Mouse (Mus musculus): Measurements from ENCODE around the gene Gas2l2.
A peak's percentile ranks its signal among the peaks of the same experiment; 100 is the strongest.

The Gas2l2 gene

DNA sequence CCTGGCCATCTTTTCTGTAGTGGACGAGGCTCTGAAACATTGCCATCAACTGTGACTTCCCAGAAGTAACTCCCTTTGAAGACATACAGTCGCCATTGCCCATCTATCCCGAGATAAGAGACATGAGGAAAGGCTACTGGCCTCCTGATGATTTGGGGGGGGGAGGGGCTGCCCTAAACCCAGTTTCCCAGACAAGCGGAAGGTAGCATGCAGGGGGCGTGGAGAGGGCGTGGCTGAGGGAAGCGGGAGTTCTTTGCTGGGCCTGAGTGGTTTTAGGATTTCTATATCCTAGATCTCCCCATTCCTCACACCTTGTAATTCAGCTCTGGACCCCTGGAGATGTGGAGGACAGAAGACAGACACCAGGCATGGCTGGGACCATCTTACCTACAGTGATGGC, 14.6 kb upstream of the Gas2l2 start:
- DNase-seq (ENCODE audit: low read depth, low spot score): peak; percentile 70

- peak; percentile 87 for DNase-seq (ENCODE audit: low read depth, low spot score)
Measured at GRCm38 (mm10) chr11:83442596-83443267, 13.5 kb upstream of the Gas2l2 start.

GRCm38 (mm10) chr11:83441235-83441634, 12.0 kb upstream of the Gas2l2 start:
- no peak for DNase-seq (ENCODE audit: low read depth, low spot score)

- peak; percentile 91 for DNase-seq (ENCODE audit: low read depth, low spot score)
Measured at GRCm38 (mm10) chr11:83440081-83441064, 11.1 kb upstream of the Gas2l2 start.

- no peak for DNase-seq (ENCODE audit: low read depth, low spot score)
Measured at GRCm38 (mm10) chr11:83439426-83440060, 10.3 kb upstream of the Gas2l2 start.

- DNase-seq (ENCODE audit: low read depth, low spot score): no peak
Measured at GRCm38 (mm10) chr11:83437377-83437776, 8.1 kb upstream of the Gas2l2 start, which contains the start of gene 1700020L24Rik. 1700020L24Rik (plus strand) TSS chr11:83437677.

DNA sequence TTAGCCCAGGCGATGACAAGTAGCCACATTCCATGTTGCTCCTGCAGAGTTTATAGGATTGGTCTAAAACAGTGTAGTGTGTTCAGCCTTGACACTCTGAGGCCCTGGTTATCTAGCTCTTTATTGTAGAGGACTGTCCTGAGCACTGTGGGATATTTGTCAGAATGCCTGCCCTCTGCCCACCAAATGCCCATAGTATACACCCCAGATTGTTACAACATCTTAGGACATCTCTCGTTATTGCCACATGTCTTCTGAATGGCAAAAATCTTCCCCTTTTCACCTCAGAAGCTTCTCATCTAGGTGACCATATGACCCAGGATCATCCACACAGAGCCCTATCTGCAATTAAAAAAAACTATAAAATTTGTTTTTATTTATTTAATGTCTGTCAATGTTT, 3.3 kb upstream of the Gas2l2 start:
- DNase-seq (ENCODE audit: low read depth, low spot score): no peak

GRCm38 (mm10) chr11:83426964-83427363, 2.3 kb downstream of the Gas2l2 start:
- no peak for DNase-seq (ENCODE audit: low read depth, low spot score)

- peak; percentile 71 for DNase-seq (ENCODE audit: low read depth, low spot score)
Measured at GRCm38 (mm10) chr11:83424681-83425080, 4.6 kb downstream of the Gas2l2 start.

DNA sequence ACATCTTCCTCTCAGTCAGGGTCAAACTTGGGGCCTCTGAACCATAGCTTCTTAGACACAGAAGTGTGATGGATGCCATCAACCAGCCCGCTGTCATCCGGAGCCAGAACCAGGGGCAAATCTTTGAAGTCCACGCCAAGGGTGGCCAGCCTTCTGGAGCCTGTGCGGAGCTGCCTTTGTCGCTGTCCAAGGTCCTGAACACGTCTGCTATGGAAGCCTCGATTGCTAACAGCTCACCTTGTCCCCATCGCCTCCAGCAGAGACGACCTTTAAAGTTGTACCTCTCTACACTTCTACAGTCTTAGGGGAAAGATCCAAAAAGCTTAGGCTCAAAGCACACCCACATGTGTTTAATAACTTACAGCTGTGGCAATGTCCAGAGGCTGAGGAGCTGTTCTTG, 8.0 kb downstream of the Gas2l2 start:
- DNase-seq (ENCODE audit: low read depth, low spot score): peak; percentile 73

GRCm38 (mm10) chr11:83420338-83420737, 8.9 kb downstream of the Gas2l2 start:
- no peak for DNase-seq (ENCODE audit: low read depth, low spot score)

- peak; percentile 62 for DNase-seq (ENCODE audit: low read depth, low spot score)
Measured at GRCm38 (mm10) chr11:83418566-83418965, 10.7 kb downstream of the Gas2l2 start.

DNA sequence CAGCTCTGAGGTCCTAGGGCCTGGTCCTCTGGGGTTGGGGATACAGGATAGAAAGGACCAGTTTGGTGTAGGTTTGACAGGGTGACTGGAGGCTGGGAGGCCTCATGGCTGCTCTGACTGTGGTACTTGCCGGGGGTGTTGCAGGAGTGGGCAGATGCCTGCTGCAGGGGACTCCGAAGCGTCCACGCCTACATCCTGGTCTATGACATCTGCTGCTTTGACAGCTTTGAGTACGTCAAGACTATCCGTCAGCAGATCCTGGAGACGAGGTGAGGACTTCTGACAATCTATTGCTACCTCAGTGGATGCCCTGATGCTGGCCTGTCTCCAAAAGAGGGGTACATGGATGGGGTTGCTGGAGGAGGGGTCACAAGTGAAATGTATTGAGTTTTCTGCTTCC, 11.5 kb downstream of the Gas2l2 start:
- no peak for DNase-seq (ENCODE audit: low read depth, low spot score)

DNA sequence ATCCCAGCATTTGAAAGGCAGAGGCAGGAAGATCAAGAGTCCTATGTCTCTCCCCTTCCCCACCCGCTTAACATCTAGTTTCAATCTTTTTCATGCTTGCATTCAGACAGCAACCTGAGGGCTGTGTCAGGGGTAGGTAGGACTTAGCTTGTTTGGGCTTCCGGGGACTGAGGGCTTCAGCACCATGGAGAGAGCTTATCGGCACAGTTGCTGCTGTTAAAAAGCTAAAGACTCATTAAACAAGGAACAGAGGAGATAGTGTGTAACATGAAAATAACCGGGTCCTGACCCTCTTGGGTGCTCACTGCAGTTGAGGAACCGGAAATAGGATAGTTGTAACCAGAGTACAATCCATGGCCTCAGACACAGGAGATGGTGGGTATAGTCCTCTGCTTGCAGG, 12.2 kb downstream of the Gas2l2 start:
- DNase-seq (ENCODE audit: low read depth, low spot score): peak; percentile 83

DNA sequence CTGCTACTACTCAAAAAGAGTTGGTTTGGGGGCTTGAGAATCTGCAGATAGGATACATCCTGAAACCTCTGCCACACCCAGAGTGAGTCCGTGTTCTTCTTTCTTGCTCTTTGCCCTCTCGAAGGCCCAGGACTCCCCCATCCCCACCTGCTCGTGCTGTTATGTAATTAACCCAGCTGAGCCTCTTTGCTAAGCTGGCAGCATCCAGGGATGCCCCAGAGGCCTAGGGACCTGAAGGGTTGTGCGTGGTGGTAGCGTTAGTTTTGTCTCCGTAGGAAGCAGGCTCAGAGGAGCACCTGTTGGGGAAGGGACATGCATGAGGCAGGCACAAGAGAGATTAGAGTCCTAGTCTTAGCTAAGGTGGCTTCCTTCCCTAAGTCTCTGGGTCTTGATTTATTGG, 18.7 kb downstream of the Gas2l2 start:
- DNase-seq (ENCODE audit: low read depth, low spot score): no peak

DNA sequence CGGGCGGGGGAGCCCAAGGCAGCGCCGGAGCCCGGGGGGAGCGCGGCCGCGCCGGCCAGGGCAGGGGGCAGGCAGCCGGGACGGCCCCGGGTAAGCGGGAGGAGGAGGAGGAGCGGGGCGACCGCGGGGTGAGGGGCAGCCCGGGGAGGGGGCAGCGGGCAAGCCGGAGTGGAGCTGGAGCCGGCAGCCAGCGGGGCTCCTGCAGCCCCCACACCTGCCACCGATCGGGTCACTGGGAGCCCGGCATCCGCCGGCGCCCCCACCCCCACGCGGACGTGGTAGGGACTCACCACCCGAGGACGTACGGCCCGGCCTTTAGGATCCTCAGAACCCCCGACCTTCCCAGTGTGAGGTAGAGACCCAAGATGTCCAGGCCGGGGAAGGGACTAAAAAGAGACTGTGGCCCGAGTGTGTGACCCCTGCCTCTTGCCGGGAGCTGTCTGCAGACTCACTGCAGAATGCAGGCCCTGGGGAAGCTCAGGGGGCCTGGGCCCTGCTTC, 19.4 kb downstream of the Gas2l2 start:
- DNase-seq (ENCODE audit: low read depth, low spot score): peak; percentile 34

GRCm38 (mm10) chr11:83409087-83409754, 20.0 kb downstream of the Gas2l2 start, which contains the start of gene Rasl10b:
Rasl10b (plus strand) TSS chr11:83409137.
- peak; percentile 58 for DNase-seq (ENCODE audit: low read depth, low spot score)

GRCm38 (mm10) chr11:83408242-83408641, 21.0 kb downstream of the Gas2l2 start:
- DNase-seq (ENCODE audit: low read depth, low spot score): no peak

- no peak for DNase-seq (ENCODE audit: low read depth, low spot score)
Measured at GRCm38 (mm10) chr11:83406391-83406790, 22.9 kb downstream of the Gas2l2 start.

- no peak for DNase-seq (ENCODE audit: low read depth, low spot score)
Measured at GRCm38 (mm10) chr11:83403787-83404186, 25.5 kb downstream of the Gas2l2 start.

- no peak for DNase-seq (ENCODE audit: low read depth, low spot score)
Measured at GRCm38 (mm10) chr11:83398724-83399123, 30.5 kb downstream of the Gas2l2 start.

Measured in R1 (cell line).